8 mouse cellular contexts compared by ENCODE assay signal in the genomic region with DNA sequence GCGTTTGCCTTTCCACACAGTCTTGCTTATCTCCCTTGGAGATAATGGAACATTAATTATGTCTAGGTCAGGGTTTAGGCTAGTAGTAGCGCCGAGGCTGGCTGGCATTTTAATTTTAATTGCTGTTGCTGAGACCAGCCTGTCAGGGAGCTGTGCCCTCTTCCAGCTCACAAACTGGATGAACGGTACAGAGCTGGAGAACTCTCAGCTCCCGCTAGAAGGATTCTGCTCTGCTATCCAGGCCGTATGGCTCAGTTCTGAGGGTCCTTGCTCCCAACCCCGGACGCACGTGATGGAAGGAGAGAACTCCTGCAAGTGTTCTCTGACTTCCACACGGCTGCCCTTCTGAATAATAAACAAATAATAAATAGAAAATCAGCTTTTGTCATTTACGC. TPM values are rescaled to one million over a fixed set of nuclear protein-coding genes. Genes with fewer than 3 reads are reported as not detected.
A peak's percentile ranks its signal among the peaks of the same experiment; 100 is the strongest.
DNase-seq lines count a peak whose midpoint lies in the region; ATAC-seq and TF ChIP-seq lines count a peak whose summit lies in the region.

No protein-coding gene starts in this region.

- H3K4me1 ChIP-seq in kidney, embryonic 15.5 days = peaks cover 22% of the 10 kb centered on the region
- peaks cover 19% of the 10 kb centered on the region for H3K4me1 ChIP-seq in hindbrain, embryonic 12.5 days
- peaks cover 18% of the 10 kb centered on the region for H3K4me1 ChIP-seq in midbrain, embryonic 13.5 days (replicated peaks)

- no peak for TF ChIP-seq CTCF in brain, embryonic 14.5 days (IDR thresholded peaks at IDR 0.05; ENCODE audit: borderline replicate concordance, extremely low read depth, insufficient read depth, insufficient read length)

- no peak for ATAC-seq in kidney, embryonic 15.5 days (replicated peaks; ENCODE audit: low FRiP score)
- no peak; the same call in 1 of the 2 replicates for ATAC-seq in hindbrain, embryonic 12.5 days (ENCODE audit: low FRiP score)
- ATAC-seq in midbrain, embryonic 13.5 days = peak; percentile 65

- H3K27ac ChIP-seq in kidney, embryonic 15.5 days = peak overlapping the region; percentile 45
- peak overlapping the region; percentile 9; the same call in 1 of the 2 replicates for H3K27ac ChIP-seq in hindbrain, embryonic 12.5 days
- H3K27ac ChIP-seq in midbrain, embryonic 13.5 days = peak overlapping the region; percentile 79

- no peak for DNase-seq in kidney, adult 9 months
- peak; percentile 47 for DNase-seq in brain, embryonic 14.5 days (ENCODE audit: low read depth)
- DNase-seq in spleen, postnatal 10 days (ENCODE audit: low spot score in 2 of 2) = no peak
- DNase-seq in adrenal gland, postnatal 14 days = no peak
- no peak for DNase-seq in cerebellum, adult 9-10 months

- no peak for TF ChIP-seq POLR2A in brain, embryonic 14.5 days (IDR thresholded peaks at IDR 0.05; ENCODE audit: borderline replicate concordance, extremely low read depth, insufficient read depth, insufficient read length, poor library complexity, severe bottlenecking)

- H3K36me3 ChIP-seq in kidney, embryonic 15.5 days = no peaks in the 10 kb centered on the region
- no peaks in the 10 kb centered on the region for H3K36me3 ChIP-seq in hindbrain, embryonic 12.5 days
- no peaks in the 10 kb centered on the region for H3K36me3 ChIP-seq in midbrain, embryonic 13.5 days

- H3K27me3 ChIP-seq in kidney, embryonic 15.5 days = no peaks in the 10 kb centered on the region
- H3K27me3 ChIP-seq in hindbrain, embryonic 12.5 days = no peaks in the 10 kb centered on the region
- 0 out of 2 replicates have a peak, but pooled peaks cover 4% of the 10 kb centered on the region for H3K27me3 ChIP-seq in midbrain, embryonic 13.5 days

- 24% methylated on average over 11 of the region's 11 CpGs for WGBS in kidney, embryonic 15.5 days
- WGBS in hindbrain, embryonic 12.5 days = 30% methylated on average over 11 of the region's 11 CpGs
- WGBS in midbrain, embryonic 13.5 days = 26% methylated on average over 11 of the region's 11 CpGs

- peak overlapping the region; percentile 61 for H3K4me3 ChIP-seq in kidney, embryonic 15.5 days (replicated peaks)
- H3K4me3 ChIP-seq in hindbrain, embryonic 12.5 days = peak overlapping the region; percentile 78
- H3K4me3 ChIP-seq in midbrain, embryonic 13.5 days (replicated peaks) = peak overlapping the region; percentile 68

- H3K9me3 ChIP-seq in kidney, embryonic 15.5 days (replicated peaks) = no peaks in the 10 kb centered on the region
- H3K9me3 ChIP-seq in hindbrain, embryonic 12.5 days (replicated peaks) = no peaks in the 10 kb centered on the region
- H3K9me3 ChIP-seq in midbrain, embryonic 13.5 days = no peaks in the 10 kb centered on the region

- peak overlapping the region; percentile 96 for H3K4me2 ChIP-seq in kidney, embryonic 15.5 days
- H3K4me2 ChIP-seq in hindbrain, embryonic 12.5 days (replicated peaks) = peak overlapping the region; percentile 93
- peak overlapping the region; percentile 79 for H3K4me2 ChIP-seq in midbrain, embryonic 13.5 days (replicated peaks)

- H3K9ac ChIP-seq in kidney, embryonic 15.5 days = peak overlapping the region; percentile 67
- peak overlapping the region; percentile 90 for H3K9ac ChIP-seq in hindbrain, embryonic 12.5 days
- H3K9ac ChIP-seq in midbrain, embryonic 13.5 days (replicated peaks) = peak overlapping the region; percentile 74

RNA-seq across cellular contexts. Expression of gene Rcan3, which starts 0.7 kb away (rescaled TPM):
- 12.6 and 15.5 TPM in 2 replicates for polyA plus RNA-seq in kidney, embryonic 15.5 days (2015; fragmentation: Nextera tagmentation; extraction: Ambion mirVana)
- 37.1 and 47.1 TPM in 2 replicates for polyA plus RNA-seq in brain, embryonic 14.5 days (2012; rRNA removed)
- 20.0 and 20.1 TPM in 2 replicates for polyA plus RNA-seq in hindbrain, embryonic 12.5 days (2016; fragmentation: Nextera tagmentation; extraction: Ambion mirVana)
- polyA plus RNA-seq in midbrain, embryonic 13.5 days (2015; fragmentation: Nextera tagmentation; extraction: Ambion mirVana) = 26.4 and 27.0 TPM in 2 replicates
- 15.8 and 16.4 TPM in 2 replicates for total RNA-seq in adrenal gland, postnatal 14 days (2021)

RNA-seq across cellular contexts. Expression of gene Ncmap, which starts 36.4 kb away (rescaled TPM):
- polyA plus RNA-seq in kidney, embryonic 15.5 days (2015; fragmentation: Nextera tagmentation; extraction: Ambion mirVana) = 3.1 and 3.5 TPM in 2 replicates
- polyA plus RNA-seq in brain, embryonic 14.5 days (2012; rRNA removed) = 0.81 and 0.86 TPM in 2 replicates
- polyA plus RNA-seq in hindbrain, embryonic 12.5 days (2016; fragmentation: Nextera tagmentation; extraction: Ambion mirVana) = 2.9 and 6.1 TPM in 2 replicates
- polyA plus RNA-seq in midbrain, embryonic 13.5 days (2015; fragmentation: Nextera tagmentation; extraction: Ambion mirVana) = 0.63 and 0.93 TPM in 2 replicates
- total RNA-seq in adrenal gland, postnatal 14 days (2021) = 1.2 TPM in 1 of 2 replicates, not detected in the other

Comparison
In these comparisons a context has a peak if more than half of its experiments do, and no peak if none do; other contexts are left out.
1. H3K27ac ChIP-seq: peak in every context shown above with its lines; median percentile 79 in midbrain, embryonic 13.5 days; 45 in kidney, embryonic 15.5 days; 9 in hindbrain, embryonic 12.5 days.